Mouse (Mus musculus) lung, embryonic 14.5 days (tissue): ENCODE measurements around the gene St5. TPM values are rescaled to one million over a fixed set of nuclear protein-coding genes. Genes with fewer than 3 reads are reported as not detected.

Experiments
- ATAC-seq: fragments of 200-750 bp; cut with Nextera tagmentation; 2 replicates; pipeline ENCODE4 v1.8.0; 2017; ENCODE audit warnings: mild to moderate bottlenecking, moderate TSS enrichment, moderate library complexity; ENCODE audit not compliant: insufficient read depth
- DNase-seq: peaks from one replicate; pipeline ENCODE4 v3.0.0-alpha.2; 2015
- H3K27ac ChIP-seq: fragments of 300-500 bp; sonication (generic); 2 replicates; pipeline ENCODE4 v1.5.1; 2014; ENCODE audit warnings: low read depth, mild to moderate bottlenecking, moderate library complexity
- H3K27me3 ChIP-seq: fragments of 300-500 bp; sonication (generic); 2 replicates; pipeline ENCODE4 v1.6.1; 2014; ENCODE audit warnings: low read length, control low read depth; ENCODE audit not compliant: insufficient read depth
- H3K36me3 ChIP-seq: fragments of 300-500 bp; sonication (generic); 2 replicates; pipeline ENCODE4 v1.6.1; 2014; ENCODE audit warnings: control low read depth; ENCODE audit not compliant: insufficient read depth
- H3K4me1 ChIP-seq: fragments of 300-500 bp; sonication (generic); 2 replicates; pipeline ENCODE4 v1.6.1; 2014; ENCODE audit warnings: antibody characterized with exemption, control low read depth; ENCODE audit not compliant: insufficient read depth
- H3K4me2 ChIP-seq: fragments of 300-500 bp; sonication (generic); 2 replicates; pipeline ENCODE4 v1.6.1; 2014; ENCODE audit warnings: mild to moderate bottlenecking
- H3K4me3 ChIP-seq: fragments of 300-500 bp; sonication (generic); 2 replicates; pipeline ENCODE4 v1.5.1; 2014; ENCODE audit warnings: low read depth, low read length
- H3K9ac ChIP-seq: fragments of 300-500 bp; sonication (generic); 2 replicates; pipeline ENCODE4 v1.6.1; 2014
- H3K9me3 ChIP-seq: fragments of 300-500 bp; sonication (generic); 2 replicates; pipeline ENCODE4 v1.6.1; 2016; ENCODE audit warnings: low read depth, low read length, control low read depth
- CTCF ChIP-seq: IDR thresholded peaks from 2 replicates; pipeline ENCODE4 v1.5.1; 2016; ENCODE audit warnings: antibody characterized with exemption, low read depth
- WGBS: fragments of 180-500 bp; shearing (Covaris S2); extraction: QIAGEN DNeasy Blood & Tissue Kit; methylation state at CpG from one replicate; pipeline ENCODE4 v1.1.7; 2014; 5-methylcytosine and 5-hydroxymethylcytosine counted together
- polyA plus RNA-seq: library from polyadenylated mRNA; unstranded; fragments of >200 nt; fragmentation: Nextera tagmentation; extraction: Ambion mirVana; gene quantifications from 2 replicates; pipeline ENCODE4 v1.2.1, GENCODE M21; 2014

The St5 gene
- polyA plus RNA-seq, 1 experiment from 2014 or later: 68.6 TPM

- TF ChIP-seq CTCF: no peak
- Histone ChIP-seq H3K27me3 (no peaks in the 10 kb centered on the region), H3K9me3 (no peaks in the 10 kb centered on the region), H3K9ac (no peak overlapping the region), H3K4me2 (no peak overlapping the region), H3K4me1 (peaks cover 11% of the 10 kb centered on the region; the same call in 1 of the 2 replicates), H3K27ac (peak overlapping the region; percentile 13; the same call in 1 of the 2 replicates), H3K36me3 (no peaks in the 10 kb centered on the region), H3K4me3 (no peak overlapping the region)
- 12% methylated on average over 1 of the region's 1 CpGs for WGBS
- DNase-seq (peak; percentile 54), ATAC-seq (no peak)
Observed at GRCm38 (mm10) chr7:109641963-109642362, 61.4 kb downstream of the St5 start.

GRCm38 (mm10) chr7:109641102-109641501 lies 62.3 kb downstream of the St5 start:
- ATAC-seq: no peak
- Histone ChIP-seq H3K36me3 (no peaks in the 10 kb centered on the region), H3K27me3 (no peaks in the 10 kb centered on the region), H3K4me1 (peaks cover 7% of the 10 kb centered on the region; the same call in 1 of the 2 replicates), H3K9me3 (no peaks in the 10 kb centered on the region), H3K9ac (no peak overlapping the region), H3K4me3 (no peak overlapping the region), H3K27ac (no peak overlapping the region), H3K4me2 (no peak overlapping the region)
- no peak for TF ChIP-seq CTCF
- DNase-seq: peak; percentile 63
- WGBS: 45% methylated on average over 8 of the region's 8 CpGs

- H3K4me3 ChIP-seq: no peak overlapping the region
- no peak overlapping the region for H3K9ac ChIP-seq
- no peak overlapping the region for H3K27ac ChIP-seq
- WGBS: 34% methylated on average over 5 of the region's 5 CpGs
- ATAC-seq: no peak
- no peak for TF ChIP-seq CTCF
- no peaks in the 10 kb centered on the region for H3K27me3 ChIP-seq
- no peak overlapping the region for H3K4me2 ChIP-seq
- DNase-seq: no peak
- H3K36me3 ChIP-seq: no peaks in the 10 kb centered on the region
- H3K9me3 ChIP-seq: no peaks in the 10 kb centered on the region
- H3K4me1 ChIP-seq: peaks cover 3% of the 10 kb centered on the region; the same call in 1 of the 2 replicates
Observed at GRCm38 (mm10) chr7:109637391-109637790, 66.0 kb downstream of the St5 start.

- ATAC-seq: peak; percentile 47; the same call in 1 of the 2 replicates
- 74% methylated on average over 8 of the region's 8 CpGs for WGBS
- TF ChIP-seq CTCF: no peak
Observed at GRCm38 (mm10) chr7:109636086-109636792, 67.2 kb downstream of the St5 start.

GRCm38 (mm10) chr7:109633404-109634085 lies 69.9 kb downstream of the St5 start:
- Histone ChIP-seq H3K9ac (no peak overlapping the region), H3K36me3 (no peaks in the 10 kb centered on the region), H3K27ac (no peak overlapping the region), H3K4me1 (peaks cover 5% of the 10 kb centered on the region; the same call in 1 of the 2 replicates), H3K4me2 (no peak overlapping the region), H3K9me3 (no peaks in the 10 kb centered on the region), H3K27me3 (no peaks in the 10 kb centered on the region), H3K4me3 (no peak overlapping the region)
- DNase-seq: no peak
- ATAC-seq: no peak
- WGBS: 78% methylated on average over 15 of the region's 15 CpGs
- no peak for TF ChIP-seq CTCF

More at GRCm38 (mm10) chr7:109636086-109636792, 67.2 kb downstream of the St5 start:
- no peaks in the 10 kb centered on the region for H3K9me3 ChIP-seq
- peaks cover under 1% of the 10 kb centered on the region; the same call in 1 of the 2 replicates for H3K4me1 ChIP-seq
- H3K27me3 ChIP-seq: no peaks in the 10 kb centered on the region
- no peak overlapping the region for H3K4me3 ChIP-seq
- no peak overlapping the region; the same call in 1 of the 2 replicates for H3K9ac ChIP-seq
- no peak overlapping the region for H3K27ac ChIP-seq
- no peaks in the 10 kb centered on the region for H3K36me3 ChIP-seq
- no peak for DNase-seq
- H3K4me2 ChIP-seq: no peak overlapping the region

- Histone ChIP-seq H3K4me3 (no peak overlapping the region), H3K27ac (no peak overlapping the region), H3K4me2 (no peak overlapping the region), H3K9ac (no peak overlapping the region), H3K36me3 (no peaks in the 10 kb centered on the region), H3K4me1 (peaks cover 5% of the 10 kb centered on the region; the same call in 1 of the 2 replicates), H3K9me3 (no peaks in the 10 kb centered on the region), H3K27me3 (no peaks in the 10 kb centered on the region)
- 74% methylated on average over 6 of the region's 6 CpGs for WGBS
- no peak for TF ChIP-seq CTCF
- DNase-seq: no peak
- no peak for ATAC-seq
Observed at GRCm38 (mm10) chr7:109631330-109631729, 72.1 kb downstream of the St5 start.
